Mouse (Mus musculus) embryo, embryonic 11.5 days (tissue): ENCODE measurements at regions not wholly inside any gene's neighbourhood (a gene's known extent, or its start where the extent isn't known, plus 50 kb on each side); places are given as distances from the start of the nearest gene placed in this dataset.
A peak's percentile ranks its signal among the peaks of the same experiment; 100 is the strongest.

Source experiments
- DNase-seq: peaks from one replicate; pipeline ENCODE4 v3.0.0-alpha.2; 2012; ENCODE audit warnings: low read depth, low spot score

DNA sequence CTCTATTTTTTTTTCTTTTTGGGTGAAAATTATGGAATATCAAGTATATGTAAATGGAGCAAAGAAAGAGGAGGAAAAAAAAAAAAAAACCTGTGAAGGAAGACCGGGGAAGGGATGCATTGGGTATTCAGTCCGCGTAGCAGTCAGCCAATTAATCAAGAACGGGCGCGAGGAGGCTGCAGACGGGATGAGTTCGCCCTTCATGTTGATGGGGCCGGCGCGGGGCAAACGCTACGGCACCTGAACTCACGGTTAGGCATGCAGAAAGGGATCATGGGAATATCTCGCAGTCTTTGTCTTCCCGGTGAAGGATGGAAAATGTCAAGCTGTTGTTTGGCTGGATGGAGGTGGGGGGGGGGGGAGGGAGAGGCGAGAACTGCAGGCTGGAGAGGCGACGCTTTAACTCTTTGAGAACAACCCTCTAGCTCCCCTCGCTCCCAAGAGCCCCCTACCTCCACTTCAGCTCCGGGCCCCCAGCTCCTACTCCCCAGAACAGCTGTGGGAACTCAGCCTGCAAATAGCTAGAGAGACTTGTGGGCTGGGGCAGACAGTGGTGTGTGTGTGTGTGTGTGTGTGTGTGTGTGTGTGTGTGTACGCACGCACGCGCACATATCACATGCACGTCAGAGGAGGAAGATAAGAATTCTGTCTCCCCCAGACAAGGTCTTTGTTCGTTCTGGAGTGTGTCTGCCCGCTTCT, 210.7 kb downstream of the Gm26897 start:
- no peak for DNase-seq

DNA sequence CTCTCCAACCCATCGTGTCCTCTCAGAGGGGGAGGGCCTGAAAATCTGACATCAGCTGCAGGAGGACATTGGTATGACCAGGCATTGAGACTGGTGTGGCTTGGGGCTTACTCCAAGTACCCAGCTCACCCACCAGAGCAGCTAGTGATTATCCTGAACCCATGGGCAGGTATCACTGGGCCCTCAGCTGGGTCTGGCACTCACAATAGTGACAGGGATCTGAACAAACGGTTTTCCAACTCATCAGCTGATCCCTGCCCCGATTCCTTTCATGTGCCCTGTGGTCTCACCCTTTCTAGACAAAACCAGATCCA, 211.2 kb downstream of the Gm26897 start:
- DNase-seq, result no peak

DNA sequence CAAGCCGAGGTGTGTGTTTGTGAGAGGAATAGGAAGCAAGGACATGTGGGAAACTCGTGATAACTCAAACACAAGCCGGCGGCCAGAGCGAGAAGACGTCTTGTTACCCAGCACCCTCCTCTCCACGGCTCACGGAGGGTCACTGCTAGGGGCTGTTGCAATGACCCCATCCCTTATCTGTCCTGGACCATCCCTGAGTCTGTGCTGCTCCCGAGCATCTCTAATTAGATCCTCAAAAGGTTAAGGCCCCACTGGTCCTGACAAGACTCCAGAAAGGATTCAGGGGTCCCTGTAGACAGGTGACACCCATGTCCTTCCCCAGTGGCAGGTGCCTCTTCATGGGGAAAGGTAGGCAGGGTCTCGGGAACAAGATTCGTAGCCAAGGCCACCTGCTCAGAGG, 212.6 kb downstream of the Gm26897 start:
- DNase-seq, result no peak

DNA sequence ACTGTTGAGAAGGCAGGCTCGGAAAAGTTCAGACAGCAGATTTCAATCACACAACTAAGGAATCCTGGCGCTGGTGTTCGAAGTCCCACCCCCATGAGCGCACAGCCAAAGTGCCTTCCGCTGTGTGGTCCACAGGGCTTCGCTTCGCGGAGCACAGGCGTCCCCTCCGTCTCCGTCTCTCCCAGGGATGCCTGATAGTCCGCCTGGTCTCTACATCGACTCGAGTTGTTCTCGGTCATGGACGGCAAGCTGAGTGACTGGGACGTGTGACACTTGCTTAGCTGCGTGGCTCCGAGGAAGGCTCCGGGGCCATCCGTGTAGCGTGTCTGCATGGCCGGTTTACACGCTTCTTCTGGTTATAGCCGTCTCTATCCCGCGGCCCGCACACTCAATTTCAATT, 224.0 kb downstream of the Gm26897 start:
- no peak for DNase-seq

DNA sequence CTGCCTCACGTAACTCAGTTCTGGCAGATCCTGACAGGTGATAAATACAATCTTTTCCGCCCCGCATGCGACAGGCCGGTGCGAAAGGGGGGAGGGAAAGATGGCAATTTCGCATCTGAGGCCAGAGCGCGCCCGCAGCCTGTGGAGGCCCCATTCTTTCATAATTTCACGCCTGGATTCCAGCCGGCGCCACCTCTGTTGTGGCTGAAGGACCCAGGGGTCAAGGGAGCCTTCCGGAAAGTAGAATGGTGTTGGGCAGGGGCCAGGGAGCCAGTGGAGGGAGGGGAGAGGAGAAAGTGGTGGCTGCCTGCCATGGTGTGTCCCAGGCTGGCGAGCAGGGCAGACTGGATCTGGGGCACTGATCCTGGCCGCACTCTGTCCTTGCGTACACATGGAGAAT, 224.5 kb downstream of the Gm26897 start:
- peak; percentile 27 for DNase-seq

DNA sequence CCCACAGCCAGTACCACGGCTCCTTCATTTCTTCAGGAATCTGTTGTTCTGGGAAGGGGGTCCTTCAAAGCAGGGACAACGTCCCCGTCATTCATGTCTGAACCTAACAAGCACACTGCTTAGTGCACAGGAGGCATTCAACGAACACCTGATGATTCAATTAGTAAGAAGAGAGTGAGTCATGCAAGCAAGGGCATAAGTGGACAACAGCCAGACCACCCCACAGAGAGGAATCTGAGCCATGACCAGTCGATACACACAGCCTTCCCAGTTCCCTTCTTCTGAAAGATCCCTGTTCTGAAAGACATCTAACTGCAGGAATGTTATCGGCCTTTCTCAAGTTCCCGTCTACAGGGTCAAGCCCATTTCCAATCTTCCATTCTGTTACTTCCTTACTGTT, 231.6 kb downstream of the Gm26897 start:
- DNase-seq, result no peak

DNA sequence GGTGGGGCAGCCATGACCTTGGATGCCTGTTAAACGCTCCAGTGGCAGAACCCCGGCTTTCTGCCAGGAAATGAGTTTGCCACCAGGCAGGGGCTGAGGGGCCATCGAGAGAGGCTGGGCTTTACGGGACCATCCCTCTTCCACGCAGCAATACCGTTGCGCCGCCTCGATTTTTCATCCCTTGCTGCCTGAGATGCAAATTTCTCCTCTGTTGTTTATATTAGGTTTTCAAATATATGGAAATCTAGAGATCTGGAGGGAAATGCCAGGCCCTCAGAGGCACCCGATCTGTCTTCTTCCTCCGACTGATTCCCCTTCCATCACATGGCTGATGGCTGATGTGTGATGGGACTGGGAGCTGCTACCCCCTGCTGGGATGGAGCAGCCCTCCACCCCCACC, 234.4 kb downstream of the Gm26897 start:
- no peak for DNase-seq

DNA sequence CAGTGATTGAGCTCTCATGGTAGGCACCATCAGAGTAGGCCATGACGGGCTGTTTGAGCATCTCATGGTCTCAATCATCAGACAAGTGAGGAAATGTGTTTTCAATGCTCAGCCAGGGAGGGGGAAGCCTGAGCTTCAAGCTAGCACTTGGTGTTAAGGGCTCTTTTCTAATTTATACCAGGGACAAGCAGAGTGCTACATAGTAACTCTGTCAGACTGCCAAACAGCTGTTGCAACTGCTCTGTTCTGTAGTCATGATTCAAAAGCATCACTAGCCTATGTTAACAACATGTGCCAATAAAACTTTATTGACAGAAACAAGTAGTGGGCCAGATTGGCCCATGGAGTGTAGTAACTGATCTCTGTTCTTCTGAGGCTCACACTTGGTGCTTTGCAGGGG, 235.0 kb downstream of the Gm26897 start:
- no peak for DNase-seq

DNA sequence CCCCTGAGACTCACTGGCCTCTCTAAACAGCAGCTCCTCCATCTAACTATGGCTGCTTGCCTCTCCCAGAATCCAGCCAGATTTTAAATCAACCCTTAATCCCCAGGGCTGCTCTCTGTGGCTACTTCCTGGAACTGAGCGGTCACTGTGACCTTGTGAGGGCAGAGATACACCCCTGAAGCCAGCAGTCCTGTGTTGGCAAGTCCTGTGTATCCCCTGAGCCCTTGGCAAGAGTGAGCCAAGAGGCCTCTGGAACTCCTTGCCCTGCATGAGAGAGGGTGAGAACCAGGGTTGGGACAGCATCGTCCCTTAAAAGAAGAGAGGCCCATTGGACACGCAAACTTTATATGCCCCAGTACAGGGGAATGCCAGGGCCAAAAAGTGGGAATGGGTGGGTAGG, 237.5 kb downstream of the Gm26897 start:
- DNase-seq, result no peak

DNA sequence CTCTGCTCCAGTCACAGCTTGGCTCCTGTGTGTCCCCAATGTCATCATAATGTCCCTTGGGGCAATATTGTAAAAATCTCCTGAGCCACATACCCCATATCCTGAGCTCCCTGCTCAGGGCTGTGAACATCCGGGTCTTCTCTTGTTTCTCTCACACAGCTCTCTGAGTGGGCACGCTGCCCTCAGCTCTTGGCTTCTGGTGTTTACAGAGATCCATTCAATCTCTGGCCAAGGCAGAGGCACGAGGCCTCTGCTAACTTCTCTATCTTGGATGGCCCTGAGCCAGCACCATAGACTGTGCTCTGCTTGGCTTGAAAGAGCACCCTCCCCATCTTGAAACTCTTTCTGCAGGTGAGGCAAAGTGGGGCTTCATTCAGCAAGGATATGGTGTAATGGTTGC, 238.2 kb downstream of the Gm26897 start:
- no peak for DNase-seq

DNA sequence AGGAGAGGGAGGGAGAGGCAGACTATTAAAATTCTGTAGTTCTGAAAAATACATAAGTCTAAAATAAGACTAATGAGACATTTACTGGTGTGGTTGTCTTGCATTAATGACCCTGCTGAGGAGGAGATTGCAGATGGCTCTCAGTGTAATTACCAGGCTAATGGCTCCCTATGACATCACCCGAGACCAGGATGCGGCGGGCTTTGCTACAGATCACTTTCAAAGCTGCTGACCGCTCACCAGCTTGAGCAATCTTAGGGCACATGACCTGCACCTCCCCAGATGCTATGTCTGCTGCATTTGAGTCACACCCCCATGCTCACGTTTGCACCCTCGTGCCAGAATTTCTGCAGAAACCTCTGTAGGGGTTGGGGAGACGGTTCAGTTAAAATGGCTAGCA, 242.0 kb downstream of the Gm26897 start:
- DNase-seq, result no peak

DNA sequence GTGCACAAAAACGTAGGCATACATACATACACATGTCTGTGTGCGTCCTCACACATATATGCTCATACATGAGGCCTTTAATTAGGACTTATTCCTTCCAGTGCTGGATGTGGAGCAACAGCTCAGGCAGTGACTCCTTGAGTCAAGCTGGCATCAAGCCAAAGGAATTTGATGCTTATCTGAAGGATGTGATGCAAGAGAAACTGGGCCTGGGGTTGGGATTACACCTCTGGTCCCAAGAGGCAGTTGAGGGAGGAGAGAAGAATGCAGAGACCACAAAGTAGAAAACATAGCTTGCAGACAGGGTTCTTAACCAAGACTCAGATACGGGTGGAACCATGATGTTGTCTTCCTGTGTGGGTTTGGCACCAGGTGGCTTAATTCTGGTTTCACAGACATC, 245.9 kb downstream of the Gm26897 start:
- no peak for DNase-seq

DNA sequence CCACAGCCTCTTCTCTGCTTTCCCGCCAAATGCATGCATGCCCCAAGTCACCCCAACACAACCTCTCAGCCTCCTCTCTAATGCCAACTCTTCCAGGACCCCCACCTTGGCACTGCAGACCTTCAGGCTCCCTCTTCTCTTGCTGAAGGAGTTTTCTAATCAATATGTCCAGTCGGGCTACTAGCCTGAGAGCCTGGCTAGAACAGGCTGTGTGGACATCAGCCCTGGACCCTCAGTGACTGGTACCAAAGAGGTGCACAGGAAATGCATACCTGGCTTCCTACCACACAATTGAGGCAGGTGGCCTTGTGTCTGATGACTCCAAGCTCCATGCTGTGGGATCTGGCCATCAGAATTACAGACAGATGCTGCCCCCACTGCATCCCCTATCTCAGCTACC, 248.4 kb downstream of the Gm26897 start:
- no peak for DNase-seq

DNA sequence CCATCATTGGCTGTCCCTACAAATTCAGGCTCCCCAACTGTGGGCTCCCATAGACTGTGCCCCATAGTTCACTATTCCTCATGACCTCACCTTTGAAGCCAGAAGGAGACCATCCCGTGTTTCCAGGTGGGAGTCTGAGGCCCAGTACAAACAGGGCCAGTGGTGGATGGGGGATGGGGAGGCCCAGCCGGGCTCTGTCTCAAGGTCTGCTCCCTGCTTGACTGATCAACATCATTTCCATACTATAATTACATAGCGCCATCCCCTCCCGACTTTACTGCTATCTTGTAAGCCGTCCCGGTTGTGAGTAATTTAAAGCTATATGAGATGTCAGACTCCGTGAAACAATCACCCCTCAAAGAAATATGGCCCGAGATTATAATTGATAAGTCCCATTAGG, 252.3 kb downstream of the Gm26897 start:
- DNase-seq, result no peak

DNA sequence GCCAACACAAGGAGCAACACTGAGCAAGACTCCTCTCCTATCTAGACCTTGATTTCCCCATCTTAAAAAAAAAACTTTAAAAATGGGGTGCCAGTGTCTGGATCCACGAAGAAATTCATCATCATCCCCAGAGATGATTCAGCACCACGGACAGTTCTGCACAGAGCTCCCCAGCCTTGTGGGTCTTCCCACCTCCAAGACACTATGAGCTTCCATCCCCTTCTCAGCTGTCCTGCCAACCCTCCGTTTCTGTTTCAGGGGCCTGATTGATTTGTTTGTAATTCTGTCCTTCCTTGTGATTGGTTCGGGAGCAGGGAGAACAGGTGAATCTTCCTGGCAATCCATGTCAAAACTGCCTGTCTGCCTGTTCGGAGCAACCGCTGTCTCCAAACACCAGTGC, 253.3 kb downstream of the Gm26897 start:
- DNase-seq, result peak; percentile 39

DNA sequence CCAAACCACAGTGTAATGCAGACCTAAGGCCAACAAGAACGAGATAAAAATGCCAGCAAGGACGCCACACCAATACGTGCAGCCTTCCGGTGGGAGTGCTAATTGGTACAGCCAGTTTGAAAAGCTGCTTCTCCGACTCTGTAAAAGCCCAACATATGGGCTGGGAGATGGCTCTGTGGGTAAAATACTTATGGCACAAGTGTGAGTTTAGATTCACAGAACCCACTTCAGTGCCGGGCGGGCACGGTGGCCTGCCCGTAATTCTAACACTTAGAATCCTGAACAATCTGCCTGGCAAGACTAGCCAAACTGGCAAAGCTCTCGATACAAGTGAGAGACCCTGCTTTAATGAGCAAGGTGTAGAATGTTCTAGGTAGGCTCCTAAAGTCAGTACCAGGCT, 258.1 kb downstream of the Gm26897 start:
- no peak for DNase-seq

DNA sequence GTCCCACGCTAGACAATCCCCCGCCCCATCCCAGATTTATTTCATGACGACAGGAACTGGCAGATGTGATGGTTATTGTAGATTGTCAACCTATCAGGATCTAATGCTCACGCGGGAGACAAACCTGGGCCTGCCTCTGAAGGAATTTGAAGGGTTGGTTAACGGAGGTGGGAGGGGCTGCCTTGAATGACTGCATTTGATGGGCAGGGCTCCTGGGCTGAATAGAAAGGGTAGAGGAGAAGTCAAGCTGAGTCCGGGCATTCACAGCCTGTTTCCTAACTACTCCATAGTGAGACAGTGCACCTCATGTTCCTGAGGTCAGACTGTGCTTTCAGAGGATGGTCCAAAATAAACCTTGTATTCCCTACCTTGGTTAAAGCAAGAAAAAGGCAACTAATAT, 259.1 kb downstream of the Cryba4 start:
- no peak for DNase-seq

DNA sequence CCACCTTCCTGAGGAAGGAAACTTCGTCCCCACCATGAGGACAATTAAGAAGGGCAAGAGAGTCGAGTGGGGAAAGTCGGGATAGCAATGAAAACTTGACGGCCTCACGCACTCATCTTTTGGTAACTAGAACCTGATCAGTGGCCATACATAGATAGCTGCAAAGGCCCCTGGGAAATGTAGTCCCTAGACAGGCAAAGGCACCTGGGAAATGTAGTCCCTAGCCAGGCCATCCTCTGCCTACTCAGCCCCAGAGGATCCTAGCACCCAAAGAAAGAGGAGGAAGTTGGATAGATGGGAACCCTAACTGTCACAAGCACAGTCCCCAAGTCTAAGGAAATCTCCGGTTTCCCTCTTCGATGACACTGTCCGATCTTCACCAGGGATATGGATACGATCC, 258.4 kb downstream of the Cryba4 start:
- no peak for DNase-seq

DNA sequence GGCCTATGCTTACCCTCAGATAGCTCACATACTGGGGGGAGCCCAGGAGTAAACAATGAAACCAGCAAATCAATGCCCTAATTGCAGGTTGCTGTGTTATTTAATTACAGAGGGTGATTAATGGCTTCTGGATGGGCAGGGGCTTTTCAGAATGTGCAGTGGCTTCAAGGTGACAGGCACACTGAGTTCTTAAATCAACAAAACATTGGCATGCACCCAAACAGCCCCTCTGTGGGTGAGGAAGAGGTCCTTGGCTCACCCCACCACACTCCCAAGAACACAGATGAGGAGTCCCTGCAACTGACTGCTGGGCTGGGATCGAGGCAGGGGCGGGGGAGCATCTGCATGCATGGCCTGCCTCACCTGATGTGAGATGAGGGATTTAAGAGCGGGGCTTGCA, 255.5 kb downstream of the Cryba4 start:
- DNase-seq, result no peak

DNA sequence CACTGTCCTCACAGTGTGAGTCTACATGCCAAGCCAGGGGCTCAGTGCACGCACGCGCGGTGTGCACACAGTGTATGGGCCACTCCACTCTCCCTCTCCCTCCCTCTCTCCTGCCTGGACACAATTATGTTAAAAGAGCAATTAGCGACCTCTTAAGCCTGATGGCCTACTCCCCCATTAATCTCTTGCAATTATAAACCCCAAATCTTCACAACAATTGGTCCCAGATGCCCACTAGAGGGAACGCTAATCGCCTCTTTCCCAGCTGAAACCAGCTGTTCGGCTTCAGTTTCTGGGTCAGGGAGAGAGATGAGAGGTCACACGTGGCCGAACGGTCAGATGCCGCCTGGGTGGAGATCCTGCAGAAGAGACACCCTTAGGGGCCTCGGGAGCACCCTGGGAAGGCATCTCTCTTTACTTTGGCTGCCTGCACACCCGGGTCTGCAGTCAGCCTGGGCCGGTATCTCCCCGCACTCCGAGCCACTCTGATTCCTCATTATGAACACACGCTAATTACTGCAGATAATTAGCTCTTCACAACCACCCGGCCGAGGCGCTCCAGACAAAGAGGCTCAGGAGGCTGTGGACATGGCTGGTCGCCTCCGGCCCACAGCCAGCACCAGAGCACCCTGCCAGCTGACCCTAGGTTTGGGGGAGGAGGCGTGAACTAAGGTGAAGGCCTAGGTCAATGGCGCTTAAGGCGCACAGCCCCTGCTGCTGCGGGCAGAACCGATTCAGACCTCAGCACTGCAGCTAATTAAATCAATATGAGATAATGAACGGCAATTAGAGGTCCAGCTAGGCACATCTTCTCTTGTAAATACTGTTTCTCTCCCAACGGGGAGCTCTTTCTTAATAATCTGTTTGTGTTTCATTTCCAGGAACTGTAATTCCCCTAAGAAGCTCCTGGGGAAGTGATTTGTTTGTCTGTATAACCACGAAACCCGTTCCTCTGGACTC, 250.3 kb downstream of the Cryba4 start:
- no peak for DNase-seq

DNA sequence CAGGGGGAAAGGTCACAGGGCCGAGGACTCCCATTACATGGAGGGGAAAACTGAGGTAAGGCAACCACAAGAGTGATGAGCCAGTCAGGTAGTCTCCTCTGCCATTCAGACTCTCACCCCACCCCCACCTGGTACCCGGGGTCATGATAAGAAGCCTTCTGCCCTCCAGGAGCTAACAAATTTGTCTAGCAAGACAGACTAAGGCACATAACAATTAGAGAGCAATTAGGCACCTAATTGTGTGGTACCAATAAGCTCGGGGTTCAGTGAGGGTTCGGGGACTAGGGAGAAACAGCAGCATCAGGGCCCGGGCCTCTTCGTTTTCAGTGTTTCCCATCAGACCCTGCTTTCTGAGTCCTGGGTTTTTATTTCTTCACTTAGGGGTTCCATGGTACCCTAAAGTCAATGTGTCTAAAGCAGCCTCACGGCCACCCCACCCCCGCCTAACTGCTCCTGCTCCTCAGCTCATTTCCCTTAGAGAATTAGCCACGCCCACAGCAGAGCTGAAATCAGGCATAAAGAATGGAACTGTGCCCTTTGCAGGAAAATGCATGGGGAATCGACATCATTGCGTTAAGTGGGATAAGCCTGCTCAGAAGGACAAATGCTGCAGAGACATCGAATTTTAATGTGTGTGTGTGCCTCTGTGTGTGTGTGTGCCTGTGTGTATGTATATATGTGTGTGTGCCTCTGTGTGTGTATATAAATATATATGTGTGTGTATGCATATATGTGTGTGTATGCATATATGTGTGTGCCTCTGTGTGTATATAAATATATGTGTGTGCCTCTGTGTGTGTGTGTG, 249.3 kb downstream of the Cryba4 start:
- no peak for DNase-seq

DNA sequence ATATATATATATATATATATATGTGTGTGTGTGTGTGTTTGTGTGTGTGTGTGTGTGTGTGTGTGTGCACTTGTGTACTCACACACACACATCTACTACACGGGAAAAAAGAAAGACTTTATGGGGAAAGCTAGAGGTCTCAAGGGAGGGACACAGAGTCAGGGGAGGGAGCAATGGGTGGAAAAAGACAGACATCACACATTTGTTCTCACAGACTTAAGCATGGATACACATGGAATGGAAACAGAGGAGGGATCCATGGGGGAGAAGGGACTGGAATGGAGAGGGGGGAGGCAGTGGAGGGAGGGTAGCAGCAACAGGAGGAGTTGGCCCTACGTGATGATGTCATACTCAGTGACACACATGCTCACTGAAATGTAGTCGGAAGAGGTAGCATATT, 248.3 kb downstream of the Cryba4 start:
- no peak for DNase-seq
